Mouse (Mus musculus) limb, embryonic 10.5 days (tissue): ENCODE data around the gene Atp2a2. TPM values are rescaled to one million over a fixed set of nuclear protein-coding genes. Genes with fewer than 3 reads are reported as not detected.

Source experiments
- DNase-seq: peaks from one replicate; pipeline ENCODE4 v3.0.0-alpha.2; 2017; ENCODE audit warnings: low spot score
- H3K27ac ChIP-seq: fragments of 300-500 bp; sonication (generic); 2 replicates; pipeline ENCODE4 v1.5.1; 2016; ENCODE audit warnings: mild to moderate bottlenecking
- H3K27me3 ChIP-seq: fragments of 300-500 bp; sonication (generic); 2 replicates; pipeline ENCODE4 v1.6.1; 2016; ENCODE audit warnings: low read depth, mild to moderate bottlenecking; ENCODE audit not compliant: poor library complexity, severe bottlenecking
- H3K36me3 ChIP-seq: fragments of 300-500 bp; sonication (generic); 2 replicates; pipeline ENCODE4 v1.6.1; 2016; ENCODE audit warnings: mild to moderate bottlenecking, moderate library complexity
- H3K4me1 ChIP-seq: fragments of 300-500 bp; sonication (generic); 2 replicates; pipeline ENCODE4 v1.6.1; 2016
- H3K4me3 ChIP-seq: fragments of 300-500 bp; sonication (generic); 2 replicates; pipeline ENCODE4 v1.5.1; 2016; ENCODE audit warnings: mild to moderate bottlenecking, moderate library complexity
- H3K9me3 ChIP-seq: fragments of 300-500 bp; sonication (generic); replicated peaks from 2 replicates; pipeline ENCODE4 v1.6.1; 2016; ENCODE audit warnings: mild to moderate bottlenecking
- WGBS: fragments of 180-500 bp; shearing (Covaris S2); methylation state at CpG from one replicate; pipeline ENCODE4 v1.1.7; 2016; 5-methylcytosine and 5-hydroxymethylcytosine counted together
- polyA plus RNA-seq: library from polyadenylated mRNA; unstranded; fragments of >200 nt; fragmentation: Nextera tagmentation; extraction: Ambion mirVana; gene quantifications from 2 replicates; pipeline ENCODE4 v1.2.1, GENCODE M21; 2016

Gene Atp2a2
- polyA plus RNA-seq, 1 experiment from 2014 or later, result 39.0 TPM

GRCm38 (mm10) chr5:122405537-122405936, 96.5 kb downstream of the Atp2a2 start:
- 95% methylated on average over 10 of the region's 10 CpGs for WGBS
- Histone ChIP-seq H3K27me3 (no peaks in the 10 kb centered on the region), H3K27ac (no peak overlapping the region)

More at GRCm38 (mm10) chr5:122405537-122405936, 96.5 kb downstream of the Atp2a2 start:
- H3K9me3 ChIP-seq, result no peaks in the 10 kb centered on the region
- peaks cover 83% of the 10 kb centered on the region for H3K36me3 ChIP-seq
- no peak for DNase-seq
- no peak overlapping the region for H3K4me3 ChIP-seq
- no peaks in the 10 kb centered on the region for H3K4me1 ChIP-seq

Other genes with a start within 250 kb of the Atp2a2 start
- gene Tctn1, start 237.8 kb downstream of the Atp2a2 start, polyA plus RNA-seq, result 4.4 and 4.9 TPM in 2 replicates
- gene Pptc7, start 217.9 kb downstream of the Atp2a2 start, polyA plus RNA-seq, result 8.2 and 9.7 TPM in 2 replicates
- gene Rad9b, start 148.0 kb downstream of the Atp2a2 start, polyA plus RNA-seq, result 8.2 and 11.7 TPM in 2 replicates
- gene Vps29, start 147.9 kb downstream of the Atp2a2 start, polyA plus RNA-seq, result 191 and 204 TPM in 2 replicates
- gene Gpn3, start 130.3 kb downstream of the Atp2a2 start, polyA plus RNA-seq, result 102 and 103 TPM in 2 replicates
- gene Fam216a, start 129.9 kb downstream of the Atp2a2 start, polyA plus RNA-seq, result 83.6 and 90.4 TPM in 2 replicates
- 80.5 and 86.6 TPM in 2 replicates for gene Arpc3, start 110.3 kb downstream of the Atp2a2 start, polyA plus RNA-seq
- 60.4 and 66.8 TPM in 2 replicates for gene Anapc7, start 80.5 kb downstream of the Atp2a2 start, polyA plus RNA-seq
- 35.3 and 42.2 TPM in 2 replicates for gene Ift81, start 112.3 kb upstream of the Atp2a2 start, polyA plus RNA-seq
- gene P2rx7, start 141.7 kb upstream of the Atp2a2 start, polyA plus RNA-seq, result 0.08 TPM in 1 of 2 replicates, not detected in the other
- gene P2rx4, start 205.3 kb upstream of the Atp2a2 start, polyA plus RNA-seq, result 3.5 and 4.1 TPM in 2 replicates